Mouse (Mus musculus): ENCODE measurements at regions not wholly inside any gene's neighbourhood (a gene's known extent, or its start where the extent isn't known, plus 50 kb on each side); places are given as distances from the start of the nearest gene placed in this dataset.
"Not testable (repeated sequence)": the region's sequence is repeated elsewhere in the genome, so short reads cannot be mapped to it uniquely, and the experiment has no call there.

DNA sequence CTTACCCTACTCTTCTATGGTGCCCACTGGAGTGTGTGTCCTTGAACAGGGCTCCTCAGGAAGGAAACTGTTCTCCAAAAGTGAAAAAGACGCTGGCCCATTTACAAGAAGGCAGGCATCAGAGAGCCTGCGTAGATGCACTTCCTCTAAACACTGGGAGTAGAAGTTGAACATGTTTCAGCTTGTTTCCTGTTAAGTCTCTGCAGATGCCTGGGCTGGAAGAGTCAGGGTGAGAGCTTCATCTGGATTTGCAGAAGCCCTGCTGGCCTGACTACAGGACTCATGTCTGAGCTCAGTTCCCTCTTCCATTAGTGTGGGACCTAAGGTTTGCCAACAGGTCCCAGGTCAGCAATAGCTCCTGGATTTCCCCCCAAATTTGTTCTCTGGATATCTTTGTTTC is 54.7 kb upstream of the Nlrp1b start:
- no peak for DNase-seq (ENCODE audit: low spot score in 2 of 2)

- not testable (repeated sequence) for DNase-seq (ENCODE audit: low spot score in 2 of 2)
These were observed 57.7 kb upstream of the Nlrp1b start for GRCm38 (mm10) chr11:71288243-71288642.

- DNase-seq (ENCODE audit: low spot score in 2 of 2): no peak
These were observed 59.0 kb upstream of the Nlrp1b start for GRCm38 (mm10) chr11:71289490-71289889.

DNA sequence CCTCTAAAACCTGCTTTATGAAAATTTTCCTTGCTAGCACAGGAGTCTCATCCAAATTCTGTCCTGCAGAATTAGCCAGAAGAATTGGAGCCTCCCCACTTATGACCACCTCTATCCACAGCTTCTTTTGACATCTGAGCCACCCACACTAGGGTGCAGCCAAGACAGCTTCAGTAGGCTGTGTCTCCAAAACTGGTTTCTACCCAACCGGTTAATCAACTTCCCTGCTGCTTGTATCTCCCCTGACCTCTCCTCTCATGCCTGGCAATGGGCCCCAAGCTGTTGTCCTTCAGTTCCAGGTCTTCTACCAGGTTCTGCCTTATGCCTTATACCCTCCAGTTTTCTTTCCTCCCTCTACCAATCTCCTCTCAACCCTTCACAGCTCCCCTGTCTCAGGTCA is 68.9 kb upstream of the Nlrp1b start:
- DNase-seq (ENCODE audit: low spot score in 2 of 2): no peak

DNA sequence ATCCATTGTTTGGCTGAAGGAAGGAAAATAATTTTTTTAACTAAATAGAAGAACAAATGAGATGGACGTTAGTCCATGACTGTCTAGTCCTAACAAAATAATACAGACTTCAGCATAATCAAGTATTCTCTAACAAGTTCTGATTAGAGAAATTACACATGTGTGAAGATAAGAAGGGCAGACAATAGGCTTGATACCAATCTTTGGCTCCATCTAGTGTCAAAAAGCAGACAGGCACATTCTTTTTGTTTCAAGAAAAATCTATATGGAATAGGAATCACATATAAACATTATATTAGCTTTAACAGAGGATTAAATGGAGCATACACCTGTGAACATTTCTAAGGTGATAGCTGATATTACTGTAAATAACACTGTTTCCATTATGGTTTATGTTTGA is 92.9 kb upstream of the Nlrp1b start:
- DNase-seq (ENCODE audit: low spot score in 2 of 2): no peak

DNA sequence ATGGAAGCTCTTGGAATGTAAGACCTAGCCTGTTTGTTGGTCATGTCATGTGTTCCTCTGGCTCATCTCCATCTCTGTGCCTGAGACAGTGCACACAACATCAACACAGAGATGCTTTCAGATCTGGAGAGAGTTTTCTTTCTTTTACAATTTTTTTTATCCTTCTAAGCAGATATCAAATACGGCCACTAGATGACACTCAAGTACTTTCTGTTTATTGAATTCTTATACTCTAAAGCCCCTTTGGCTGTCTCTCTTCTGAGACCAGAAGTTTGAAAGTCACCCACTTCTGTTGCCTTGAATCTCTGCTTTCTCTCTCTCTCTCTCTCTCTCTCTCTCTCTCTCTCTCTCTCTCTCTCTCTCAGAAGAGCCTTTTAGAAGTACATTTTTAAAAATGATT is 106.9 kb upstream of the Nlrp1b start:
- DNase-seq (ENCODE audit: low spot score in 2 of 2): no peak

- DNase-seq (ENCODE audit: low spot score in 2 of 2): no peak
These were observed 115.5 kb upstream of the Nlrp1b start for GRCm38 (mm10) chr11:71346024-71346423.

DNA sequence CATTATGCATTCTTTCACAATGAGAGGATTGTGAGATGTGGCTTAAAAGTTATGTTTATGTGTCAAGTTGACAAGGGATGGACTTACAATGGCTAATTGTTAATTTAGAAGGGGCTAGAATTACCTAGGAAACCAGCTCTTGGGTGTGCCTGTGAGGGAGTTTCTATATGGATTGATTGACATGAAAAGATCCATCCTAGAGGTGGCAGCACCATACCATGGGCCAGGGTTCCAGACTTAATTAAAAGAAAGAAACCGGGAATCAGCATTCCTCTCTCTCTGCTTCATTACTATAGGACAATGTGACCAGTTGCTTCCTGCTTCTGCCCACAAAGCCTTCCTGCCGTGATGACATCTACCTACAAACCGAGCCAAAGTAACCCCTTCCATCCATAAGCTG is 126.6 kb upstream of the Nlrp1b start:
- no peak for DNase-seq (ENCODE audit: low spot score in 2 of 2)

GRCm38 (mm10) chr11:71360856-71361255 is 130.3 kb upstream of the Nlrp1b start:
- DNase-seq (ENCODE audit: low spot score in 2 of 2): no peak

DNA sequence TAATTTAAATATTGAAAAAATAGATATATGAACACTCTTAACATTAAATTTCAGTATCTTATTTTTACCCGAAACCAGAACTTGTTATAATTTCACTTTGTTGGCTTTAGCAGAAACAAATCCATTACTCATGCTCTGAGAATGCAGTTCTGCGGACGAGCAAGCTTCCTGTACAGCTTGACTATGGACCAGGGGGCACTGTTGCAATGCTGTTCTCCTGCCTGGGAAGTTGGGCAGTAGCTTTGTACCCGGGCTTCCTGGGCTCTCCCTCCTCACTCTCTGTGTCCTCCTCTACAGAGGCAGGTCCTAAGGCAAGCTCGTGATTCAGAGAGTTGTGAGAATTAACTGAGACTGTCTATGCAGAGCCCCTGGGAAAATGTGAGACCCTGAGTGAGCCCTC is 141.3 kb upstream of the Nlrp1b start:
- no peak for DNase-seq (ENCODE audit: low spot score in 2 of 2)

DNA sequence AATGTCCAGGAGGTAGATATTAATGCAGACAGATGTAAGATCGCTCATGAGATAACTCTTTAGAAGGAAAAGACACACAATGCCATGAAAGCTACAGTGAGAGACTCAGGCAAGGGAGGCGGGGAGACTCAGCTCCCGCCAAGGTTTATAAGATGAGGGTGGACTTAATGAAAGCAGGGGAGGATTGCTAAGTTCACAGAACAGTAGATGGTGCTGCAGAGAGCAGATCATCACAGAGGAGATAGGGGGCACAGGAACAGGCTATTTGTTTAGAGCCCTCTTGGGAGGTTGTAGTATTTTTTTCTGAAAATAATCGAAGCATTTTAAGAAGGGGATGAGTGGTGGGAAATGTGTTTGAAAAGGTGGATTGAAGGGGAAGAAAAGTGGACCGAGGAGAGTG is 144.6 kb upstream of the Nlrp1b start:
- no peak for DNase-seq (ENCODE audit: low spot score in 2 of 2)

- DNase-seq (ENCODE audit: low spot score in 2 of 2): no peak
These were observed 157.9 kb upstream of the Nlrp1b start for GRCm38 (mm10) chr11:71388411-71388810.

GRCm38 (mm10) chr11:71389659-71390058 is 159.1 kb upstream of the Nlrp1b start:
- no peak for DNase-seq (ENCODE audit: low spot score in 2 of 2)

DNA sequence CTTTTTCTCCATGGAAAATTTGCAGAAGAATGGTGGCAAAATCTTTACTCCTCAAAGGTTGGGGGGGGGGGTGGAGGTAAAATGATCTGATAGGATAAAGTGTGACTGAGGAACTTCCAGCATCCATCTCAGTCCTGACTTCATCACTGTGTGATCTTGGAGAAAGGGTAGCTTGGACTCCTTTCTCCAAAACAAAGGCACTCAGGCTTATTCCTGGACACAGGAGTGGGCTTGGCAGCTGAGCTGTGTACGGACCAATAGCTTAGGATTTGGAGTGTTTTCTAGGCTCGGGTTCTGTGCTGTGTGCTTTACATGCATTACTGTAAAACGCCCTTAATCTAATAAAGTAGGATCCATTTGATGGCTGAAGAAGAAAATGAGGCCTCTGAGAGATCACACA is 159.6 kb upstream of the Nlrp1b start:
- no peak for DNase-seq (ENCODE audit: low spot score in 2 of 2)

- DNase-seq (ENCODE audit: low spot score in 2 of 2): no peak
These were observed 160.1 kb upstream of the Nlrp1b start for GRCm38 (mm10) chr11:71390616-71391015.

DNA sequence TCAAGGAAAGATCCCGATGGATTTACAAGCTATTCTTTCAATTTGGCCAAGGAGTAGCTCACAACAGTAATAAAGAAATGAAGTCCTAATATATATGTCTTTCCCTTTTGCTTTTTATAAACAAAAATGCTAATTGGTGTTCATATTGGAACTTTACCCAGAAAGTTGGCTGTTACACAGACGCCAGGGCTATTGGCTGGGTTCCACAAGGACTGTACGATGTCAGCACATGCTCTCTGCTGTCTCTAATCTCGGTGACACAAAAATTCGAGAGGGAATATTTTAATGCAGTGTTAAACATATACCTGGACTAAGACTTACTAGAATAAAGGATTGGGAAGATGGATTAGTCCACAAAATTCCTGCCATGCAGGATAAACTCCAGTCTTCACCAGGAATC is 162.9 kb upstream of the Nlrp1b start:
- DNase-seq (ENCODE audit: low spot score in 2 of 2): no peak

DNA sequence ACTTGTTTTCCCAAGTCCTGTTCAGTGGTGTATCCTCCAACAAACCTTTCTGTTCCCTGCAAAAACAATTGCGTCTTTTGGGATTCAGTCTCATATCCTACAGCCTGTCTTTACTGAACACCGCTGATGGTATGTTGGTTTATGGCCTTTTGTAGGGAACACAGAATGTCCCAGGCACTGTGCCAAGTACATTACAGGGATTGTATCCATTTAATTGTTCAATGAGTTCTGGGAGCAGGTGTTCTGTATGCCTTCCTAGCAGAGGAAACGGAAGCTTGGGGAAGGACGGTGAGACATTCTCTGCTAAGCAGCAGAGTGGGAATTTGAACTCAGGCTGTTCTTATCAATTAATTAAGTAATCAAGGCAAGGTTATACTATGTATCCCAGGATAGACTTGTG is 164.5 kb upstream of the Nlrp1b start:
- no peak for DNase-seq (ENCODE audit: low spot score in 2 of 2)

- no peak for DNase-seq (ENCODE audit: low spot score in 2 of 2)
These were observed 165.1 kb upstream of the Nlrp1b start for GRCm38 (mm10) chr11:71395631-71396030.

GRCm38 (mm10) chr11:71400351-71400750 is 169.8 kb upstream of the Nlrp1b start:
- no peak for DNase-seq (ENCODE audit: low spot score in 2 of 2)

DNA sequence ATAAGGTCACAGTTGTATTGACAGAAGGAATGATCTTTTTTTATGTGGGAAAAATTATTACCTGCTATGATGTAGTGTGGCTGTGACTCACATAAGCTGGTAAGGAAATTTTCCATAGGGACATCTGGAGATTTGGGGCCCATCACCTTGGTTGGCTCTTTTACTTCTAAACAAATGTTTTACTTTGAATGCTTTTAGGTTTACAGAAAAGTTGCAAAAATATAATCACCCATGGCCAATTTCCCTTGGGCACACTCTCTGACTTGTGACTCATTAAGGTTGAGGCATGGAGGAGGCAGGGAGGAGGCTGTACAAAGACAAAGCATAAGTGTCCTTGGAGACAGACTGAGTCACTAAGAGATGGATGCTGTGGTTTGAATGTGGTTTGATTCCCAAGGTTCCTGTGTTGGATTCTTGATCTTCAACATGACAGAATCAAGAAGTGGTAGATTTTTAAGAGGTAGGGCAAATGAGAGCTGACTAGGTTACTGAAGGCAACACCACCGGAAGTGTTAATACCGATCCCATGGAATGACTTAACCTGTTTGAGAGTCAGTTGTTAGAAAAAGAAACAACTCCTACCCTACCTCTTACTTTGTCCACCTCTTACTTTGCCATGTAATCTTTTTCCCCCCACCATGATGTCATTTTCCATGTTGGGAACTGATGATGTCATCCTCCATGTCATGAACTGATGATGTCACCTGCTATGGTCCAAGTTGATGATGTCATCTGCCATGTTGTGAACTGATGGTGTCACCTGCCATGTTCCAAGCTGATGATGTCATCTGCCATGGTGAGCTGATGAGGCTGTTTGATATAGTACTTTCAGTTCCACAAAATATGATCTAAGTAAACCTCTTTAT is 171.1 kb upstream of the Nlrp1b start:
- DNase-seq (ENCODE audit: low spot score in 2 of 2): no peak

GRCm38 (mm10) chr11:71404361-71404760 is 173.8 kb upstream of the Nlrp1b start:
- no peak for DNase-seq (ENCODE audit: low spot score in 2 of 2)

DNA sequence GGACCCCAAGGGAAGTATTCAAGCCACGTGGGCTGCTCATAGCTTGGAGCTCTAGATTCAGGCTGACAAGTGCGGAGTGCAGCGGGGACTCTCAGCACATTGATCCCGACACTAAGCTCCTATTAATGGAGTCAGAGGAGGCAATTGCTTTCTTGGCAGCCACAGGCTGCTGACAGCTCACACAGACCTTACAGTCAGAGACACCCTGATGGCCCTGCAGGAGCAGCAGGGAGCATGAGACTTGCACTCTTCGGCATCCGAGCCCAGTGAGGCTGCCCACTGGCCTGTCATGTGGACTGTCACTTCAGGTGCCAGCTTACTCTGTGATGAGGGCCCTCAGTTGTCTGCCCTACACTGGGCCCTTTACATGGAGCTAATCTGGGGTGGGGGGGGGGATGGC is 176.5 kb upstream of the Nlrp1b start:
- no peak for DNase-seq (ENCODE audit: low spot score in 2 of 2)

DNA sequence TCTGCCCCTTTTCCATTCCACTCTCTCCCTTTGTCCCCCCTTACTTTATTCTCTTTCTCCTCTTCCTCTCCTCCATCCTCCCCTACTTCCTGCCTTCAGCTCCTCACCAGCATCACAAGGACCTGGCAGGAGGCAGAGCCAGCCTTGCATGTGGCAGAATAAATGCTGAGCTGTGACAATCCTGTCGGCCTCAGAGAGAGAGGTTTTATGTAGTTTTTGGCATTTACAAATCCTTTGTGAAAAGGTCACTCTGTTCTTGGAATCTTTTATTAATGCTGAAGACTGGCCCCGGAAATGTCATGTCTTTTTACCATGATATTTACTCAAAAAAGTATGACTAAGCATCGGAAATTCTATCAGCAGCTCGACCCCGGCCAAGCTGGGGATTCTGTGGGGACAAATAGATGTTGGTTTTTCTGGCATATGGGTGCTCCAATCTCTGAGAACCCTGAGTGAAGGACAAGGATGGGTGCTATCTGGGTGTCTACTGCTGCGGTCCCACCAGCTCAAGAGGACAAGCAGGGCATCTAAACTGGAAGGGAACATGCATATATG is 178.8 kb upstream of the Nlrp1b start:
- DNase-seq (ENCODE audit: low spot score in 2 of 2): no peak

- DNase-seq (ENCODE audit: low spot score in 2 of 2): no peak
These were observed 180.0 kb upstream of the Nlrp1b start for GRCm38 (mm10) chr11:71410582-71410981.
